Mouse (Mus musculus): ENCODE results near the gene Tril. TPM values are rescaled to one million over a fixed set of nuclear protein-coding genes. Genes with fewer than 3 reads are reported as not detected.
A peak's percentile ranks its signal among the peaks of the same experiment; 100 is the strongest.

Gene Tril
- polyA plus RNA-seq (2015; fragmentation: Nextera tagmentation; extraction: Ambion mirVana) = 76.7 and 77.7 TPM in 2 replicates

- ATAC-seq (replicated peaks; ENCODE audit: low FRiP score, low read depth) = peak; percentile 76
- Histone ChIP-seq H3K4me1 (replicated peaks; ENCODE audit: insufficient read depth, low read length) (peaks cover 20% of the 10 kb centered on the region; the same call in 1 of the 2 replicates), H3K9me3 (replicated peaks; ENCODE audit: low read length) (no peaks in the 10 kb centered on the region), H3K4me3 (replicated peaks; ENCODE audit: low read depth, low read length) (peak within 1 kb of the TSS; percentile 67), H3K4me2 (ENCODE audit: low read length) (peak within 1 kb of the TSS; percentile 67), H3K36me3 (ENCODE audit: insufficient read depth, low read length) (0 out of 2 replicates have a peak, but pooled peaks cover 1% of the 10 kb centered on the region), H3K27me3 (ENCODE audit: insufficient read depth, low read length) (peaks cover 5% of the 10 kb centered on the region; the same call in 1 of the 2 replicates), H3K27ac (peak within 1 kb of the TSS; percentile 96), H3K9ac (ENCODE audit: low read depth, low read length) (peak within 1 kb of the TSS; percentile 89)
- DNase-seq (ENCODE audit: low spot score) = peak; percentile 96
- no peak for TF ChIP-seq CTCF (IDR thresholded peaks at IDR 0.05; ENCODE audit: low read depth)
- under 1% methylated on average over 43 of the region's 43 CpGs for WGBS
Observed at GRCm38 (mm10) chr6:53820486-53820985, at the start of gene Tril. TSS of gene Tril (minus strand) at chr6:53820830.

- no peak for DNase-seq (ENCODE audit: low spot score)
- TF ChIP-seq CTCF (IDR thresholded peaks at IDR 0.05; ENCODE audit: low read depth) = no peak
- no peak overlapping the region for H3K27ac ChIP-seq
- 44% methylated on average over 2 of the region's 2 CpGs for WGBS
- no peaks in the 10 kb centered on the region for H3K27me3 ChIP-seq (ENCODE audit: insufficient read depth, low read length)
- no peak overlapping the region for H3K4me2 ChIP-seq (ENCODE audit: low read length)
- no peak overlapping the region for H3K9ac ChIP-seq (ENCODE audit: low read depth, low read length)
- no peaks in the 10 kb centered on the region for H3K9me3 ChIP-seq (replicated peaks; ENCODE audit: low read length)
- H3K4me3 ChIP-seq (replicated peaks; ENCODE audit: low read depth, low read length) = no peak overlapping the region
- H3K36me3 ChIP-seq (ENCODE audit: insufficient read depth, low read length) = no peaks in the 10 kb centered on the region
- H3K4me1 ChIP-seq (replicated peaks; ENCODE audit: insufficient read depth, low read length) = peaks cover 5% of the 10 kb centered on the region; the same call in 1 of the 2 replicates
- ATAC-seq (replicated peaks; ENCODE audit: low FRiP score, low read depth) = no peak
Observed at GRCm38 (mm10) chr6:53863011-53863410, 42.4 kb upstream of the Tril start.

- H3K9me3 ChIP-seq (replicated peaks; ENCODE audit: low read length) = no peaks in the 10 kb centered on the region
- H3K9ac ChIP-seq (ENCODE audit: low read depth, low read length) = no peak overlapping the region
- H3K36me3 ChIP-seq (ENCODE audit: insufficient read depth, low read length) = no peaks in the 10 kb centered on the region
- H3K4me2 ChIP-seq (ENCODE audit: low read length) = no peak overlapping the region
- no peak for DNase-seq (ENCODE audit: low spot score)
- no peak overlapping the region for H3K27ac ChIP-seq
- peaks cover 5% of the 10 kb centered on the region; the same call in 1 of the 2 replicates for H3K4me1 ChIP-seq (replicated peaks; ENCODE audit: insufficient read depth, low read length)
- H3K27me3 ChIP-seq (ENCODE audit: insufficient read depth, low read length) = no peaks in the 10 kb centered on the region
- TF ChIP-seq CTCF (IDR thresholded peaks at IDR 0.05; ENCODE audit: low read depth) = no peak
- no peak for ATAC-seq (replicated peaks; ENCODE audit: low FRiP score, low read depth)
- WGBS = 30% methylated on average over 1 of the region's 1 CpGs
- no peak overlapping the region for H3K4me3 ChIP-seq (replicated peaks; ENCODE audit: low read depth, low read length)
Observed at GRCm38 (mm10) chr6:53859106-53859505, 38.5 kb upstream of the Tril start.

GRCm38 (mm10) chr6:53857822-53858221, 37.2 kb upstream of the Tril start:
- DNase-seq (ENCODE audit: low spot score) (no peak), ATAC-seq (replicated peaks; ENCODE audit: low FRiP score, low read depth) (no peak)
- Histone ChIP-seq H3K4me2 (ENCODE audit: low read length) (no peak overlapping the region), H3K27me3 (ENCODE audit: insufficient read depth, low read length) (no peaks in the 10 kb centered on the region), H3K4me3 (replicated peaks; ENCODE audit: low read depth, low read length) (no peak overlapping the region), H3K4me1 (replicated peaks; ENCODE audit: insufficient read depth, low read length) (peaks cover 2% of the 10 kb centered on the region; the same call in 1 of the 2 replicates), H3K9ac (ENCODE audit: low read depth, low read length) (no peak overlapping the region), H3K9me3 (replicated peaks; ENCODE audit: low read length) (no peaks in the 10 kb centered on the region), H3K36me3 (ENCODE audit: insufficient read depth, low read length) (no peaks in the 10 kb centered on the region), H3K27ac (no peak overlapping the region)
- 78% methylated on average over 7 of the region's 7 CpGs for WGBS
- no peak for TF ChIP-seq CTCF (IDR thresholded peaks at IDR 0.05; ENCODE audit: low read depth)

- no peak for DNase-seq (ENCODE audit: low spot score)
- Histone ChIP-seq H3K4me3 (replicated peaks; ENCODE audit: low read depth, low read length) (no peak overlapping the region), H3K9me3 (replicated peaks; ENCODE audit: low read length) (no peaks in the 10 kb centered on the region), H3K4me2 (ENCODE audit: low read length) (no peak overlapping the region), H3K27me3 (ENCODE audit: insufficient read depth, low read length) (no peaks in the 10 kb centered on the region), H3K27ac (no peak overlapping the region), H3K9ac (ENCODE audit: low read depth, low read length) (no peak overlapping the region), H3K4me1 (replicated peaks; ENCODE audit: insufficient read depth, low read length) (no peaks in the 10 kb centered on the region; the same call in 1 of the 2 replicates), H3K36me3 (ENCODE audit: insufficient read depth, low read length) (no peaks in the 10 kb centered on the region)
- no peak for TF ChIP-seq CTCF (IDR thresholded peaks at IDR 0.05; ENCODE audit: low read depth)
- ATAC-seq (replicated peaks; ENCODE audit: low FRiP score, low read depth) = no peak
- WGBS = 86% methylated on average over 2 of the region's 2 CpGs
Observed at GRCm38 (mm10) chr6:53856775-53857174, 36.1 kb upstream of the Tril start.

GRCm38 (mm10) chr6:53854971-53855856, 34.6 kb upstream of the Tril start:
- Histone ChIP-seq H3K9ac (ENCODE audit: low read depth, low read length) (no peak overlapping the region), H3K4me3 (replicated peaks; ENCODE audit: low read depth, low read length) (no peak overlapping the region)
- WGBS = 59% methylated on average over 12 of the region's 12 CpGs

More at GRCm38 (mm10) chr6:53854971-53855856, 34.6 kb upstream of the Tril start:
- no peak overlapping the region for H3K27ac ChIP-seq
- H3K4me1 ChIP-seq (replicated peaks; ENCODE audit: insufficient read depth, low read length) = no peaks in the 10 kb centered on the region; the same call in 1 of the 2 replicates
- ATAC-seq (replicated peaks; ENCODE audit: low FRiP score, low read depth) (no peak), DNase-seq (ENCODE audit: low spot score) (peak; percentile 82)
- H3K36me3 ChIP-seq (ENCODE audit: insufficient read depth, low read length) = no peaks in the 10 kb centered on the region
- no peak overlapping the region for H3K4me2 ChIP-seq (ENCODE audit: low read length)
- no peaks in the 10 kb centered on the region for H3K27me3 ChIP-seq (ENCODE audit: insufficient read depth, low read length)
- no peak for TF ChIP-seq CTCF (IDR thresholded peaks at IDR 0.05; ENCODE audit: low read depth)
- H3K9me3 ChIP-seq (replicated peaks; ENCODE audit: low read length) = no peaks in the 10 kb centered on the region
